Mouse (Mus musculus): Measurements from ENCODE around the gene Mrps7.

DNA sequence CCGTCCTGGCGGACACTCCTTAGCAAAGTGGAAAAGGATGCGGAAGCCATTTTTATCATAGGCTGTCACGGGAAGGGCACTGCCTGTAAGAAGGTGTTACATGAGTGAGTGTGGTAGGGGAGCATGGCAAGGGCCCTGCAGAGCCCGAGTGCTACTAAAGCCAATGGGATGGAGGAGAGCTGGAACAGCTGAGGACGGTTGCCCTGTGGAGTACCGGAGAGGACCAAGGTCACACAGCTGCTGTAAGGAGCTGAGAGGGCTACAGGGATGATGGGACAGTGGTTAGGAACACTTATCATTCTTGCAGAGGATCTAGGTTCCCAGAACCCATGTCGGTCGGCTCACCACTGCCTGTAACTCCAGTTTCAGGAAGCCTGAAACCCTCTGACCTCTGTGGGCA, 17.3 kb upstream of the Mrps7 start:
- TF ChIP-seq CTCF (conservative IDR thresholded peaks at IDR 0.05; ENCODE audit: insufficient read depth, insufficient read length, low read depth, low read length) (no peak), POLR2A (IDR thresholded peaks at IDR 0.05; ENCODE audit: low read depth, low read length) (no peak)

Measured in kidney, adult 2 months (tissue).